Mouse (Mus musculus) liver, postnatal 0 days (tissue): Measurements from ENCODE around the gene Ahcyl1. TPM values are rescaled to one million over a fixed set of nuclear protein-coding genes. Genes with fewer than 3 reads are reported as not detected.

ENCODE experiments used
- ATAC-seq: fragments of 200-750 bp; cut with Nextera tagmentation; 2 replicates; pipeline ENCODE4 v1.8.0; 2017; ENCODE audit warnings: mild to moderate bottlenecking, moderate library complexity
- DNase-seq: peaks from one replicate; pipeline ENCODE4 v3.0.0-alpha.2; 2016
- H3K27ac ChIP-seq: fragments of 300-500 bp; sonication (generic); 2 replicates; pipeline ENCODE4 v1.5.1; 2014; ENCODE audit warnings: antibody characterized with exemption, moderate library complexity, mild to moderate bottlenecking, low read depth
- H3K27me3 ChIP-seq: fragments of 300-500 bp; sonication (generic); 2 replicates; pipeline ENCODE4 v1.6.1; 2014; ENCODE audit warnings: low read length, control low read depth, mixed read lengths; ENCODE audit not compliant: insufficient read depth
- H3K36me3 ChIP-seq: fragments of 300-500 bp; sonication (generic); replicated peaks from 2 replicates; pipeline ENCODE4 v1.6.1; 2014; ENCODE audit warnings: mild to moderate bottlenecking, control low read depth, low read length, moderate library complexity, mixed read lengths; ENCODE audit not compliant: insufficient read depth
- H3K4me1 ChIP-seq: fragments of 300-500 bp; sonication (generic); 2 replicates; pipeline ENCODE4 v1.6.1; 2014; ENCODE audit warnings: antibody characterized with exemption, mild to moderate bottlenecking, control low read depth; ENCODE audit not compliant: insufficient read depth
- H3K4me2 ChIP-seq: fragments of 300-500 bp; sonication (generic); 2 replicates; pipeline ENCODE4 v1.6.1; 2014; ENCODE audit warnings: low read depth, mild to moderate bottlenecking, low read length, moderate library complexity, mixed read lengths
- H3K4me3 ChIP-seq: fragments of 300-500 bp; sonication (generic); 2 replicates; pipeline ENCODE4 v1.5.1; 2014; ENCODE audit warnings: low read depth, low read length
- H3K9ac ChIP-seq: fragments of 300-500 bp; sonication (generic); replicated peaks from 2 replicates; pipeline ENCODE4 v1.6.1; 2014; ENCODE audit warnings: mild to moderate bottlenecking, moderate library complexity
- H3K9me3 ChIP-seq: fragments of 300-500 bp; sonication (generic); 2 replicates; pipeline ENCODE4 v1.6.1; 2016; ENCODE audit warnings: mild to moderate bottlenecking, control low read depth, low read length, mixed read lengths
- CTCF ChIP-seq: sonication (generic); IDR thresholded peaks from 2 replicates; pipeline ENCODE4 v1.5.1; 2016; ENCODE audit warnings: antibody characterized with exemption, low read depth
- EP300 ChIP-seq: IDR thresholded peaks from 2 replicates; pipeline ENCODE4 v1.6.1; 2016; ENCODE audit warnings: antibody characterized with exemption, low read depth, mild to moderate bottlenecking
- WGBS: fragments of 180-500 bp; shearing (Covaris S2); extraction: QIAGEN DNeasy Blood & Tissue Kit; methylation state at CpG from one replicate; pipeline ENCODE4 v1.1.7; 2014; ENCODE audit not compliant: insufficient replicate concordance; 5-methylcytosine and 5-hydroxymethylcytosine counted together
- polyA plus RNA-seq: library from polyadenylated mRNA; unstranded; fragments of >200 nt; fragmentation: Nextera tagmentation; extraction: Ambion mirVana; gene quantifications from 2 replicates; pipeline ENCODE4 v1.2.1, GENCODE M21; 2015

Ahcyl1 gene
- polyA plus RNA-seq, 1 experiment from 2014 or later: 19.8 TPM

DNA sequence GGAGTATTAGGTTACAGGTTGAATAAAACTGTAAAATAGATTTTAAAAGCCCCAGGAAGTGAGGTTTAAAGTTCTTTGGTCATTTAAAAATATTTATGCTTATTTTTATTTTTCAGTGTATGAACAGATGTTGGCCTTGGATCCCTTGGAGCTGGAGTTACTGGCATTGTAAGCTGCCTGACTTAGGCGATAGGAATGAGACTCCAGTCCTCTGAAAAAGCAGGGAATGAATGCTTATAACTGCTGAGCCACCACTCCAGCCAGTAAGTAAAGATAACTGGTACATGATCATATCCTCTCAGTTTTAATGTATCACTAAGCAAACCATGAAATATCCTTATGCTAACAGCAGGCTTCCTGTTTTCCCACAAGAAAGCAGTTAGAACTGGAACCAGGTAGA is 8.1 kb downstream of the Ahcyl1 start:
- Histone ChIP-seq H3K9me3 (no peaks in the 10 kb centered on the region), H3K27ac (0 out of 2 replicates have a peak overlapping the region, but pooled peaks have one; percentile 46), H3K9ac (no peak overlapping the region), H3K36me3 (no peaks in the 10 kb centered on the region), H3K4me2 (no peak overlapping the region), H3K27me3 (no peaks in the 10 kb centered on the region), H3K4me1 (peaks cover 28% of the 10 kb centered on the region), H3K4me3 (no peak overlapping the region)
- DNase-seq (no peak), ATAC-seq (no peak)
- 69% methylated on average over 1 of the region's 1 CpGs for WGBS
- no peak for TF ChIP-seq EP300
- no peak for TF ChIP-seq CTCF

GRCm38 (mm10) chr3:107686276-107686977 is 9.9 kb downstream of the Ahcyl1 start:
- Histone ChIP-seq H3K4me1 (peaks cover 28% of the 10 kb centered on the region), H3K36me3 (no peaks in the 10 kb centered on the region), H3K4me2 (peak overlapping the region; percentile 44), H3K9ac (no peak overlapping the region), H3K4me3 (no peak overlapping the region), H3K9me3 (no peaks in the 10 kb centered on the region), H3K27me3 (no peaks in the 10 kb centered on the region), H3K27ac (peak overlapping the region; percentile 55)
- ATAC-seq (peak; percentile 48; the same call in 1 of the 2 replicates), DNase-seq (no peak)
- WGBS: 67% methylated on average over 3 of the region's 3 CpGs
- TF ChIP-seq CTCF: no peak
- no peak for TF ChIP-seq EP300

DNA sequence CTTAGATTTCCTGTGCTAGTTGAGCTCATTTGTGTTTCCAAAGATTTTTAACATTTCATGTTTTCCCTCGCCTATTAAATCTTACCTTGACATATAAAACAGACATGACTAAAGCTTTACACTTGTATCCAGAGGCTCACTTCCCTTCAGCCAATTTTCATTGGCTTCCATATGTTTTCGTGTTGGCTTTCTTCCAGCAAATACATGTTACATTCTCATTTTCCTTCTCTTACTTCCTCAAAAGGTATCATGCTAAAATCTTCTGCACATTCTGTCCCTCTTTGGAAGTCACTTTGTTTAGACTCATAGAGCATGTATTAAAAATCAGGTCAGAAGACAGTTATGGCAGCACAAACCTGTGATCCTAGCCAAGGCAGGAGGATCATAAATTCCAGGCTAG is 10.7 kb downstream of the Ahcyl1 start:
- no peak overlapping the region for H3K4me2 ChIP-seq
- 73% methylated on average over 2 of the region's 2 CpGs for WGBS
- no peak overlapping the region for H3K9ac ChIP-seq
- no peaks in the 10 kb centered on the region for H3K36me3 ChIP-seq
- H3K9me3 ChIP-seq: no peaks in the 10 kb centered on the region
- TF ChIP-seq CTCF: no peak
- no peak for TF ChIP-seq EP300
- H3K27me3 ChIP-seq: no peaks in the 10 kb centered on the region
- no peak for ATAC-seq
- H3K4me1 ChIP-seq: peaks cover 30% of the 10 kb centered on the region
- DNase-seq: no peak
- no peak overlapping the region for H3K4me3 ChIP-seq
- H3K27ac ChIP-seq: no peak overlapping the region

- H3K36me3 ChIP-seq: no peaks in the 10 kb centered on the region
- no peaks in the 10 kb centered on the region for H3K27me3 ChIP-seq
- 83% methylated on average over 1 of the region's 1 CpGs for WGBS
- TF ChIP-seq EP300 (no peak), CTCF (no peak)
- H3K9me3 ChIP-seq: no peaks in the 10 kb centered on the region
- no peak for ATAC-seq
- peaks cover 25% of the 10 kb centered on the region for H3K4me1 ChIP-seq
- no peak overlapping the region for H3K4me2 ChIP-seq
- no peak overlapping the region for H3K9ac ChIP-seq
- no peak for DNase-seq
- no peak overlapping the region for H3K27ac ChIP-seq
- no peak overlapping the region for H3K4me3 ChIP-seq
These were observed 12.8 kb downstream of the Ahcyl1 start for GRCm38 (mm10) chr3:107683587-107683986.

GRCm38 (mm10) chr3:107680790-107681576 is 15.4 kb downstream of the Ahcyl1 start:
- Histone ChIP-seq H3K4me2 (0 out of 2 replicates have a peak overlapping the region, but pooled peaks have one; percentile 2), H3K36me3 (peaks cover under 1% of the 10 kb centered on the region; the same call in 1 of the 2 replicates), H3K4me3 (no peak overlapping the region), H3K4me1 (peaks cover 17% of the 10 kb centered on the region), H3K27ac (no peak overlapping the region), H3K9ac (no peak overlapping the region), H3K27me3 (no peaks in the 10 kb centered on the region), H3K9me3 (no peaks in the 10 kb centered on the region)
- WGBS: 53% methylated on average over 7 of the region's 7 CpGs
- DNase-seq (no peak), ATAC-seq (no peak)
- TF ChIP-seq EP300 (no peak), CTCF (no peak)

DNA sequence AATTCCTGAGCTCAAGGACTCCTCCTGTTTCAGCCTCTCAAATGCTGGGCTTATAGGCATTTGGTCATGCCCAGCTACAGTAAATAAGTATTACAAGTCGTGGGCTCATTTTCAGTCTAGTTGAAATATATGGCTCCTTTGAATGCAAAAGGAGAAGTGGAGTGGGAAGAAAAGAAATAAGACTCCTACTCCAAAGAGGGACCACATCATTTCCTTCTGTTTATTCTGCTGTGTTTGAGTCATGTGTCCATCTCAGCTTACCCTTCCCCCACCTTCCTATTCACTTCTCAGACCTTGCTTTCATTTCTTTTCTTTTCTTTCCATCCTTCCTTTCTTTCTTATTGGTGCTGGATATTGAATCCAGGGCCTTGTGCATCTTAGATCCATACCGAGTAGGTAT is 24.9 kb downstream of the Ahcyl1 start:
- Histone ChIP-seq H3K4me1 (no peaks in the 10 kb centered on the region), H3K4me2 (no peak overlapping the region), H3K27ac (no peak overlapping the region), H3K9me3 (no peaks in the 10 kb centered on the region), H3K36me3 (peaks cover 78% of the 10 kb centered on the region), H3K27me3 (no peaks in the 10 kb centered on the region), H3K9ac (no peak overlapping the region), H3K4me3 (no peak overlapping the region)
- DNase-seq (no peak), ATAC-seq (no peak)
- TF ChIP-seq CTCF: no peak
- no peak for TF ChIP-seq EP300
- WGBS: 68% methylated on average over 2 of the region's 2 CpGs
